Mouse (Mus musculus): ENCODE measurements around the gene Vpreb3. TPM values are rescaled to one million over a fixed set of nuclear protein-coding genes. Genes with fewer than 3 reads are reported as not detected.

Gene Vpreb3
- 1.9 and 9.3 TPM in 2 replicates for total RNA-seq (2023)

DNA sequence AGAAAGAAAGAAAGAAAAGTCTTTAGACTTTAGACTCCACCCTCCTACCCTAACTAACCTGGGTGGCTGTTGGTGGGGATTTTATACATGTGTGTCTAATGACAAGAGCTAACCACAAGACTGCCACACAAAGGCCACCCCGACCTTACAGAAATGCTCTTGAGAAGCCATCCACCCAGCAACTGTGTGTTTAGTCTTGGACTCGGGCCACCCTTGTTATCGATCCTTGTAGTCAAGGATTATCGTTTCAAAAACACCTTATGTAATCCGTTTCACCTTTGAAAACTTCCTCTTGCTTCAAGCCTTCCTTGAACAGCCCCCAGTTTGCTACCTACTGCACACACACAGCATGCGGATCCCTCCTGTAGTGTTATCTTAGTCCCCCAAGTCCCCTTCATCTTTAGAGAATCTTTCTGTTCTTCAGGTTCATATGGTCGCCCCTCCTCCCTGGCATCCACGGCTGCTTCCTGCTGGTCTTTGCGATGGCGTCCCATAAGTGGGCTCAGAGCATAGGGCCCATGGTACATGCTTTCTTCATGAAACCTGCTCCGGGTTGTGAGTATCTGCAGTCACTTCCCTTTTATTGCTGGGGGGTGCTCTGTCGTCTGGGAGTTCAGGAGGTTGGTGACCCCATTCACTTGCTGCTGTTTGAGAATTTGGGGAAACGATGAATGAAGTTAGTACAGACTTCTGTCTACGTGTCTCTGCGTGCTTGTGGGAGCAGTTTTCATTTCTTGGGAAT, at the start of gene Vpreb3:
TSS of gene Vpreb3 (plus strand) at position 322 of the 742 bp plus-strand sequence.

DNA sequence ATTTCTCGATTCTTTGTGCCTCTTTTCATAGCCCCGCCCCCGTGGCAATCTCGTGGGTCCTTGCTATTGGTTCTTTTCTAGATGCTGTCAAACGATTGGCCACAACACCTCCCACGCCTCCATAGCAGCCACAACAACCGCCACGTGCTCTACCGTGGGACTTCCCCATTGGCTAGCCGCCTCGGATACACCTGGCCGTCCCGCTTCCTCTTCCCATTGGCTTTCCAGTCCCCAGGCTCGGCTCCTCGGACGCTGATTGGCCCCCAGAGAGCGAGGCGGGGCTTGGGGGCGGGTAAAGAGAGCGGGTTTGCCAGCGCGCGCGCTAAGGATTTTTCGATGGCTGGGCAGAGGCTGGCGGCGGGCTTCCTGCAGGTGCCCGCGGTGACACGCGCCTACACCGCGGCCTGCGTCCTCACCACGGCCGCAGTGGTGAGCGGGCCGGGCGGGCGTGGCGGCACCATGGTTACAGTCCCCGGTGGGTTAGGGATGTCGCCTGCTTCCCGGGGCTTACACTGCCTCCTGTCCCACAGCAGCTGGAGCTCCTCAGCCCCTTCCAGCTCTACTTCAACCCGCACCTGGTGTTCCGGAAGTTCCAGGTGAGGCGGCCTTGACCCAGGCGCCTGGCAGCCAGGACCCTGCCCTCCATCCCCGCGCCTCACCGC, 49.6 kb upstream of the Vpreb3 start, which contains the start of gene Derl3:
TSS of gene Derl3 (plus strand) at position 325 of the 662 bp plus-strand sequence.

DNA sequence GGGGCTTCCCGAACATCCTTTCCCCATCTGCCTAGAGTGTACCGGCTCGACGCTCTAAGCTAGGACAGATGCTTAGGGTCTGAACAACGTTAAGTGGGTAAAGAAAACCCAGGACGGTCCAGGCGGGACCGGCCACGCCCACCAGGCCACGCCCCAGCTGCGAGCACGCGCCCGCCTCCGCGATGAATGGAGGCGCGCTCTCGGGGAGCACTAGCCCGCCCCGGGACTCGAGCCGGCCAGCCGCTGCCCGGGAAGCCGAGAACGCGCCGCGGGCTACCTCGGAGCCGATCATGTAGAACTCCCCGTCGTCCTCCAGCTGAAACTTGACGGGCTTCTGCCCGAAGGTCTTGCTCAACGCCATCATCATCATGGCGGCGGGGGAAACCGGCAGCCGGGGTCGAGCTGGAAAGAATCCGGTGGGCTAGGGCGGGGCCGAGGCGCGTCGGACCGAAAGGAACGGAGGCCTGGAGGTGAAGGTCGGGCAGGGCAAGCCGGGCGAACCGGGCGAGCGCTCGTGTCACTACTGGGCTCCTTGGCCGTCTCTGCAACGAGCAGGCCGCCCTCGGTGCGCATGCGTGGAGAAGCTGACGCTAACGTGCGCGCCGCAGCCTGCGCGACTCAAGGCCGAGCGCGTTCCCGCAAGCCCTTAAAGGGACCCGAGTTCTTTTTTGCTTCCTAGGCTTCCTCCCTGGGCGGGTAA, 21.7 kb upstream of the Vpreb3 start, which contains the start of gene Smarcb1:
TSS of gene Smarcb1 (minus strand) at position 592 of the 700 bp plus-strand sequence.

DNA sequence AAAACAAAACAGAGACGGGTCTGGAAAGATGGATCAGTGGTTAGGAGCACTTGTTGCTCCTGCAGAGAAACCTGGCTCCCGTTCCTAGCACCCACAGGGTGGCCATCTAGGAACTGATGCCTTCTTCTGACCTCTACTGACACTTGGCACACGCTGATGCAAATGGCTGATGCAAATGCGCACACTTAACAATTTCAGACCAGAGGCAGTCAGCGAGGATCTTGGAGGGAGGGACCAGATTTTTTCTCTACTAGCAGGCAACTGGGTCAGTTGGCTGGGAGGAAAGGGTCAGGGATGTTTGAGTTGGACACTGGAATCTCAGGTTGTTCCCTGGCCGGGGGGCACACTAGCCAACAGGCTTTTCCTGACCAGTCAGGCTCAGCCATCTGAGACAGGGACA, 10.0 kb upstream of the Vpreb3 start, which contains the start of gene Chchd10:
TSS of gene Chchd10 (plus strand) at position 240 of the 400 bp plus-strand sequence.

DNA sequence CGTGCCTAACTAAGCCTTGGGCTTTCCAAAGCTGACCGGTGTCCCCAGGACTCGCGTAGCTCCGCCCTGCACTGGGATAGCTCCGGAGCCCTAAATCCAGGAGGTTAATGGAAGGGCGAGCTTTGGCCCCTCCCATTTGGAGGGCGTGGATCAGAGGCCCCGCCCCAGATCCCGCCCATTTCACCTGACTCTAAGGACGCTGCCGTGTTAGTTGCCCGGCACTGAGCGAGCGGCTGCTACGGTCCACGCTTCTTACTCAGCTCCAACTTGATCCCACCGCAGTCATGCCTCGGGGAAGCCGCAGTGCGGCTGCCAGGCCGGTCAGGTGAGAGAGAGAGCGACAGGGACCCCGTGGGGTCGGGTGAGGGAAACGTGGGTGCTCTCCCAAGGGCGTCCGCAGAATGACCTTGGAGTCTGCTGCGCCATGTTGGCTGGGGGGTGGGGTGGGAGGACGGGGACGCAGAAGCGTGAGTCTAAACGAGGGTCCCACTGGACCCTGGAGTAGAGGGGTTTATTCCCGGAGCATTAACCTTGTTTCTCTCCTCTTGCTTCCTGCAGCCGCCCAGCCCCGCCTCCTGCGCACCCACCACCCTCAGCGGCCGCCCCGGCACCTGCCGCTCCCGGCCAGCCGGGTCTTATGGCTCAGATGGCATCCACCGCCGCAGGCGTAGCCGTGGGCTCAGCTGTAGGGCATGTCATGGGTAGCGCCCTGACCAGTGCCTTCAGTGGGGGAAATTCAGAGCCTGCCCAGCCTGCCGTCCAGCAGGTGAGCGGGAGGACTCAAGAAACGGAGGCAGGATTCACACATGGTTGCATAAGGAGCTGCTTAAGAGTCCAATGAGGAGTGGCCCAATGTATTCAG, 6.9 kb upstream of the Vpreb3 start, which contains the start of gene Mmp11:
TSS of gene Mmp11 (minus strand) at position 817 of the 862 bp plus-strand sequence.

DNA sequence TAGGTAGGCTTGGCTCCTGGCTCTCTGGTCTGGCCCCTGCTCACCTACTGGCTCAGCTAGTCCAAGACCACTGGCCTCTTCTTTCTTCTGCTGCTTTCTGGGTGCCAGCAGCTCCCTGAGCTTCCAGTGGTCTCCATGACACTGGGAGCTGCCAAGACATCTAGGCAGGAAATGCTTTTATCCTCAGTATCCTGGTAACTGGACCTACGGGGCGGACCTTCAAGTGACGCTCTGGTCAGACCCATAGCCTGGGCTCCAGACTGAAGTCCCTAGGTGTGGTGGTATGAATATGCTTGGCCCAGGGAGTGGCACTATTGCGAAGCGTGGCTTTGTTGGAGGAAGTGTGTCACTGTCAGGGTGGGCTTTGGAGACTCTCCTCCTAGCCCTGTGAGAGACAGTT, 2.3 kb upstream of the Vpreb3 start, which contains the start of gene Gm867:
TSS of gene Gm867 (minus strand) at position 153 of the 400 bp plus-strand sequence.

DNA sequence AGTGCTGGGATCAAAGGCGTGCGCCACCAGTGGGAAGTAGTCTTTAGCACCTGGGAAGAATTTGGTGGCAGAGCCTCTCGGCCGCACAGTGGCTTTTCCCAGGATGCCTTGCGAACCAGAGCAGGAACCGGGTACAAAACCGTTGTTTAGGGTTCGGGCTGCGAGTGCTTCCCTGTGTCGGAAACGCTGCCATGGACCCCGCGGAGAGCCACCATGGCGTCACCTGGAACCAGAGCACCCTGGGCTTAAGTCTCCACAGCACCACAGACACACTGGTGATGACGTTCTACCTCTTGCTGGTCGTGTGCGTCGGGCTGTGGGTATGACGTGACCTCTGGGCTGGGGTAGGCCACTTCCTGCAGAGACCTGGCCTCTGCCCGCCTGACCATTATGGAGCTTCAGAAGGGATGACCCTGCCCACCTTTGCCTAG, 11.5 kb downstream of the Vpreb3 start, which contains the start of gene Gm5134:
TSS of gene Gm5134 (plus strand) at position 134 of the 431 bp plus-strand sequence.

Other genes starting within 250 kb of the Vpreb3 start
- gene Cabin1, start 178.7 kb upstream of the Vpreb3 start, total RNA-seq (2023), result 43.4 and 62.8 TPM in 2 replicates
- 8.1 and 10.5 TPM in 2 replicates for gene Ddt, start 169.6 kb upstream of the Vpreb3 start, total RNA-seq (2023)
- gene Gm20441, start 162.1 kb upstream of the Vpreb3 start, total RNA-seq (2023), result not detected in 2 replicates
- gene Gstt3, start 161.6 kb upstream of the Vpreb3 start, total RNA-seq (2023), result 2.7 and 3.1 TPM in 2 replicates
- not detected in 2 replicates for gene Gstt1, start 144.5 kb upstream of the Vpreb3 start, total RNA-seq (2023)
- gene Gstt4, start 120.5 kb upstream of the Vpreb3 start, total RNA-seq (2023), result not detected in 2 replicates
- gene Gstt2, start 105.6 kb upstream of the Vpreb3 start, total RNA-seq (2023), result 3.7 and 5.0 TPM in 2 replicates
- 40.2 and 55.7 TPM in 2 replicates for gene Mif, start 82.8 kb upstream of the Vpreb3 start, total RNA-seq (2023)
- 1.5 and 1.6 TPM in 2 replicates for gene Derl3, start 49.6 kb upstream of the Vpreb3 start, total RNA-seq (2023)
- gene Smarcb1, start 21.4 kb upstream of the Vpreb3 start, total RNA-seq (2023), result 28.9 and 30.1 TPM in 2 replicates
- gene Chchd10, start 9.9 kb upstream of the Vpreb3 start, total RNA-seq (2023), result 2.7 and 6.3 TPM in 2 replicates
- not detected in 2 replicates for gene Mmp11, start 6.6 kb upstream of the Vpreb3 start, total RNA-seq (2023)
- gene Gm867, start 2.4 kb upstream of the Vpreb3 start, total RNA-seq (2023), result not detected in 2 replicates
- not detected in 2 replicates for gene Gm5134, start 11.5 kb downstream of the Vpreb3 start, total RNA-seq (2023)
- gene Zfp280b, start 89.6 kb downstream of the Vpreb3 start, total RNA-seq (2023), result 3.1 and 4.4 TPM in 2 replicates
- gene Slc5a4b, start 167.9 kb downstream of the Vpreb3 start, total RNA-seq (2023), result not detected in 2 replicates
- gene Slc5a4a, start 204.4 kb downstream of the Vpreb3 start, total RNA-seq (2023), result not detected in 2 replicates